ENCODE assay signal across 8 mouse cellular contexts in genomic region chr1:179231777-179232661, GRCm38 (mm10).
A peak's percentile ranks its signal among the peaks of the same experiment; 100 is the strongest.
DNase-seq lines count a peak whose midpoint lies in the region; ATAC-seq lines count a peak whose summit lies in the region.

No protein-coding gene starts in this region.

- no peaks in the 10 kb centered on the region for H3K9me3 ChIP-seq in hindbrain, embryonic 12.5 days (replicated peaks)

- no peak overlapping the region for H3K4me2 ChIP-seq in hindbrain, embryonic 12.5 days (replicated peaks)

- no peak overlapping the region for H3K9ac ChIP-seq in hindbrain, embryonic 12.5 days

- DNase-seq in T-cell, adult 2 months (ENCODE audit: low spot score), result peak; percentile 50
- peak; percentile 93 for DNase-seq in cerebellum, adult 9-10 months
- peak; percentile 38 to 89 for DNase-seq in frontal cortex, adult 2 months (ENCODE audit: extremely low spot score in 1 of 2, low spot score in 1 of 2)
- peak; percentile 77 for DNase-seq in layer of hippocampus, adult 9-11 months
- peak; percentile 64 for DNase-seq in lung, postnatal 25 days (ENCODE audit: low spot score)
- peak; percentile 69 for DNase-seq in retina, postnatal 7 days (ENCODE audit: low read depth, low spot score)
- DNase-seq in urinary bladder, postnatal 36 days (ENCODE audit: low spot score in 2 of 2), result peak; percentile 42 to 57

- H3K36me3 ChIP-seq in hindbrain, embryonic 12.5 days, result no peaks in the 10 kb centered on the region

- no peak overlapping the region for H3K4me3 ChIP-seq in hindbrain, embryonic 12.5 days

- H3K27me3 ChIP-seq in hindbrain, embryonic 12.5 days, result no peaks in the 10 kb centered on the region

- H3K27ac ChIP-seq in hindbrain, embryonic 12.5 days, result peak overlapping the region; percentile 78

- peak; percentile 79 for ATAC-seq in hindbrain, embryonic 12.5 days (ENCODE audit: low FRiP score)

- WGBS in hindbrain, embryonic 12.5 days, result 30% methylated on average over 13 of the region's 13 CpGs

- peaks cover 15% of the 10 kb centered on the region for H3K4me1 ChIP-seq in hindbrain, embryonic 12.5 days
